ENCODE assay signal across 8 mouse cellular contexts in the genomic region with DNA sequence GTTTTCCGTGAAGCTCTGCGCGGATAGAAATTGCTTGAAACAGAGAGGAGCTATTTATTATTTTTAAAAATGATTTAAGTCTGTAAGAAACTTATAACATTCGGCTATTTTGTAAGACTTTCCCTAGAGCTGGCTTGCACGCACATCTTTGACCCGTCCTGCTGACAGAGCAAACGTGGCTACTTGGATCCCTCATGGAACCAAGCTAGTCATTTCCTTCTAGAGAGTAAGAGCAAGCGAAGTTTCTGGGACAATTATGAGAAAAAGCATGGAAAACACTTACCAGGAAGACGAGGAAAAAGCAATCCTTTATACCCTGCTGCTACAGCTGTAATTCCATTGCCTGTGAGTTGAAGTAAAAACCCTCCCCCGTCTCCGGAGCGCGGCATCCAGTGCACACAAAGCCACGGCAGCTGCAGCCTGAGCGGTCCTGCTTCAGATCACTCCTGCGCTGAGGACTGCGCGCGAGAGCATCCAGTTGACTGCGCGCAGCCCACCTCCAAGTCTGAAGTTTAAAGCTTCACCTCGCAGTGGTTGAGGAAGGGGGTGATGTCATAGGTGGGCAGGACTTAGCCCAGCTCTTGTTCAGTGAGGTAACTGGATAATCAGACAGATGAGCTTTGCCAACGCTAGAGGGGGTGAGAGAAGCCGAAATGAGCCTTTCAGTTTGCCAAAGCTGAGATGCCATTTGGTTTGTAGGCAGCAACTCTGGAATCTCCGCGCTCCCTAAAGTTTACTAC. TPM values are rescaled to one million over a fixed set of nuclear protein-coding genes. Genes with fewer than 3 reads are reported as not detected.
DNase-seq lines count a peak whose midpoint lies in the region; ATAC-seq lines count a peak whose summit lies in the region.

Gene Flrt3, minus strand, starts transcription at position 507 of the 740 bp plus-strand sequence.

- H3K4me1 ChIP-seq in forebrain, embryonic 11.5 days (replicated peaks; ENCODE audit: control insufficient read depth, insufficient read depth, low read length) = peaks cover 6% of the 10 kb centered on the region; the same call in 1 of the 2 replicates
- H3K4me1 ChIP-seq in heart, embryonic 15.5 days (replicated peaks) = peaks cover 6% of the 10 kb centered on the region; the same call in 1 of the 2 replicates
- no peaks in the 10 kb centered on the region for H3K4me1 ChIP-seq in liver, embryonic 11.5 days (replicated peaks; ENCODE audit: control insufficient read depth, insufficient read depth, low read length)

- peak within 1 kb of the TSS; percentile 49 for H3K4me2 ChIP-seq in forebrain, embryonic 11.5 days (ENCODE audit: low read depth, low read length, severe bottlenecking)
- peak within 1 kb of the TSS; percentile 61 for H3K4me2 ChIP-seq in heart, embryonic 15.5 days
- peak within 1 kb of the TSS; percentile 77 for H3K4me2 ChIP-seq in liver, embryonic 11.5 days

- DNase-seq in 416B (ENCODE audit: low read depth) = peak; percentile 5
- DNase-seq in c-Kit-positive CD71-negative TER-119-negative erythroid progenitor cells, embryonic 14.5 days (ENCODE audit: low read depth) = peak; percentile 88
- DNase-seq in forebrain, embryonic 11.5 days (ENCODE audit: low spot score) = peak; percentile 92
- DNase-seq in kidney, postnatal 14 days = peak; percentile 93
- DNase-seq in liver, embryonic 11.5 days (ENCODE audit: low spot score) = peak; percentile 78
- peak; percentile 17 to 34 for DNase-seq in natural killer cell, adult 2 months (ENCODE audit: low spot score in 2 of 2)
- DNase-seq in testis, postnatal 14 days (ENCODE audit: low spot score) = peak; percentile 79

- H3K9ac ChIP-seq in forebrain, embryonic 11.5 days (ENCODE audit: low read length) = peak within 1 kb of the TSS; percentile 89
- H3K9ac ChIP-seq in heart, embryonic 15.5 days = peak within 1 kb of the TSS; percentile 46
- peak within 1 kb of the TSS; percentile 56 for H3K9ac ChIP-seq in liver, embryonic 11.5 days (ENCODE audit: low read depth, low read length)

- H3K4me3 ChIP-seq in forebrain, embryonic 11.5 days (ENCODE audit: low read depth, low read length) = peak within 1 kb of the TSS; percentile 59
- H3K4me3 ChIP-seq in heart, embryonic 15.5 days = peak within 1 kb of the TSS; percentile 52
- H3K4me3 ChIP-seq in liver, embryonic 11.5 days (ENCODE audit: low read depth, low read length) = peak within 1 kb of the TSS; percentile 53

- no peaks in the 10 kb centered on the region for H3K36me3 ChIP-seq in forebrain, embryonic 11.5 days (ENCODE audit: control insufficient read depth, insufficient read depth, low read length)
- H3K36me3 ChIP-seq in heart, embryonic 15.5 days = no peaks in the 10 kb centered on the region
- no peaks in the 10 kb centered on the region for H3K36me3 ChIP-seq in liver, embryonic 11.5 days (ENCODE audit: control insufficient read depth, insufficient read depth, low read length)

- H3K27ac ChIP-seq in forebrain, embryonic 11.5 days (ENCODE audit: low read depth, low read length) = peak within 1 kb of the TSS; percentile 82
- peak within 1 kb of the TSS; percentile 56 for H3K27ac ChIP-seq in heart, embryonic 15.5 days
- H3K27ac ChIP-seq in liver, embryonic 11.5 days (ENCODE audit: low read depth, low read length) = no peak within 1 kb of the TSS

- H3K9me3 ChIP-seq in forebrain, embryonic 11.5 days (ENCODE audit: control insufficient read depth, low read length) = no peaks in the 10 kb centered on the region
- H3K9me3 ChIP-seq in heart, embryonic 15.5 days (replicated peaks) = no peaks in the 10 kb centered on the region
- no peaks in the 10 kb centered on the region for H3K9me3 ChIP-seq in liver, embryonic 11.5 days (ENCODE audit: control insufficient read depth, low read length)

- ATAC-seq in forebrain, embryonic 11.5 days (replicated peaks; ENCODE audit: low FRiP score) = peak; percentile 94
- ATAC-seq in heart, embryonic 15.5 days (replicated peaks; ENCODE audit: insufficient number of reproducible peaks, insufficient read depth, low FRiP score, low read depth) = peak; percentile 98
- ATAC-seq in liver, embryonic 11.5 days (replicated peaks; ENCODE audit: low FRiP score) = peak; percentile 99

- 1% methylated on average over 26 of the region's 26 CpGs for WGBS in forebrain, embryonic 11.5 days
- WGBS in heart, embryonic 15.5 days = under 1% methylated on average over 26 of the region's 26 CpGs
- 2% methylated on average over 26 of the region's 26 CpGs for WGBS in liver, embryonic 11.5 days

- H3K27me3 ChIP-seq in forebrain, embryonic 11.5 days (ENCODE audit: control insufficient read depth, insufficient read depth, low read length) = no peaks in the 10 kb centered on the region
- H3K27me3 ChIP-seq in heart, embryonic 15.5 days = no peaks in the 10 kb centered on the region; the same call in 1 of the 2 replicates
- no peaks in the 10 kb centered on the region for H3K27me3 ChIP-seq in liver, embryonic 11.5 days (replicated peaks; ENCODE audit: control insufficient read depth, insufficient read depth, low read length)

RNA-seq across cellular contexts. Expression of gene Flrt3, which starts in this region (rescaled TPM):
- 92.2 and 104 TPM in 2 replicates for polyA plus RNA-seq in forebrain, embryonic 11.5 days (2014; fragmentation: Nextera tagmentation; extraction: Ambion mirVana)
- polyA plus RNA-seq in heart, embryonic 15.5 days (2015; fragmentation: Nextera tagmentation; extraction: Ambion mirVana) = 13.6 and 13.9 TPM in 2 replicates
- polyA plus RNA-seq in liver, embryonic 11.5 days (2014; fragmentation: Nextera tagmentation; extraction: Ambion mirVana) = 16.9 and 17.4 TPM in 2 replicates

Comparison
In these comparisons a context has a peak if more than half of its experiments do, and no peak if none do; other contexts are left out.
1. DNase-seq: peak in every context shown above with its lines; median percentile 93 in kidney, postnatal 14 days; 92 in forebrain, embryonic 11.5 days; 88 in c-Kit-positive CD71-negative TER-119-negative erythroid progenitor cells, embryonic 14.5 days; 79 in testis, postnatal 14 days; 78 in liver, embryonic 11.5 days; 26 in natural killer cell, adult 2 months; 5 in 416B.